Mouse (Mus musculus) embryonic fibroblast, embryonic 13.5 days (primary cell): ENCODE data around the gene BC024978.

Experiments
- CTCF ChIP-seq: IDR thresholded peaks from 2 replicates; pipeline ENCODE4 v1.5.1; 2011; ENCODE audit warnings: mild to moderate bottlenecking, control low read depth, low read length, moderate library complexity, borderline replicate concordance; ENCODE audit not compliant: insufficient read depth
- POLR2A ChIP-seq: IDR thresholded peaks from 2 replicates; pipeline ENCODE4 v1.6.1; 2011; ENCODE audit warnings: low read depth, mild to moderate bottlenecking, control low read depth, low read length, moderate library complexity

DNA sequence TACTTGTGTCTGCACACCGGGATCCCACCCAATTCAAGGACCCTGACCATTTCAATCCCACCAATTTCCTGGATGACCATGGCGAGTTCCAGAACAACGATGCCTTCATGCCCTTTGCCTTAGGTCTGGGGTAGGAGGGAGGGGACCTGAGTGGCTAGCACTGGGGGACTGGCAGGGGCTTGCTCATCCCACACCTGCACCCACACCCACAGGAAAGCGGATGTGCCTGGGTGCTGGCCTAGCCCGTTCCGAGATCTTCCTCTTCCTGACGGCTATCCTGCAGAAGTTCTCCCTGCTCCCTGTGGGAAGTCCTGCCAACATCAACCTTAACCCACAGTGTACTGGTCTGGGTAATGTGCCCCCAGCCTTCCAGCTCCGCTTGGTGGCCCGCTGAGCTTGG is 37.4 kb upstream of the BC024978 start:
- TF ChIP-seq CTCF (no peak), POLR2A (no peak)
